Mouse (Mus musculus) gastrocnemius, adult 18-20 months (tissue): ENCODE measurements around the gene Gm16181. TPM values are rescaled to one million over a fixed set of nuclear protein-coding genes. Genes with fewer than 3 reads are reported as not detected.
"Not testable (repeated sequence)": the region's sequence is repeated elsewhere in the genome, so short reads cannot be mapped to it uniquely, and the experiment has no call there.

ENCODE experiments used
- DNase-seq: peaks from one replicate; pipeline ENCODE4 v3.0.0; 2021; ENCODE audit warnings: low spot score
- total RNA-seq, 2 experiments: library from RNA; stranded (reverse); gene quantifications; 2 replicates each; pipeline ENCODE4 v1.2.3; 2021

The Gm16181 gene
- total RNA-seq, 2 experiments from 2014 or later, result not detected

DNA sequence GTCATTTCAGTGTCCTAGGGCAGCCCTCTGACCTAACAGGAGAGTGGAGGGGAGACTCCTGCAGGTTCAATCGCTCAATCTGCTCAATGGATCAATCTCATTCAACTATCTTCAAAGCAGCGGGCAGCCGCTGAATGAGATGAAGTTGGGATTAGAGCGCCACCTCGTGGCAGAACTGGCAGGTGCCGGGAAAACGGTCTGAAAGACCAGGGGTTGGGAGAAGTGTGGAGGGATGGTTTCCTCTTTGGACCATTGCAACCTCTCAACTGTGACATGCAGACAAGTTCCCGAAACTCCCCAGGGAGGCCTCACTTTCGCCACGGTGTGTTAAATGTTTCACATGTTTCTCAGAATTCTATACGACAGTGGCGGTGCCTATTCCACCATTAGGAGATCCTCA is 11.4 kb downstream of the Gm16181 start:
- DNase-seq, result peak; percentile 85

DNA sequence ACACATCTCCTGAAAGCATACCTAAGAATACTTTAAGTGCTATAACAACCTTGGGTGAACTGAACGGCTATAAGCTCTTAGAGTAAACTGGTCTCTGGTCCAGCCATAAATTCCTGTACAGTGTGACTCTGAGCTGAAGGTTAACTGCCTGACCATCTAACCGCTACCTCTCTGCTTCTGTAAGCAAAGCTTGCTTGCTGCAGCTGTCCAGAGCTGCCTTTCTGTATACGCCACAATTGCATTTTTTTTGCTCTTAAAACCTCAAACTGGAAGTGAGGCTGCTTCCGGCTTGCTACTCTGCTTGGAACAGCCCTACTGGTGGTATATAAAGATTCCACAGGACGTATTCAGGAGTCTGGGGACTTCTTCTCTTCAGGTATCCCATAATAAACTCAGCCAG is 12.0 kb downstream of the Gm16181 start:
- DNase-seq, result no peak

DNA sequence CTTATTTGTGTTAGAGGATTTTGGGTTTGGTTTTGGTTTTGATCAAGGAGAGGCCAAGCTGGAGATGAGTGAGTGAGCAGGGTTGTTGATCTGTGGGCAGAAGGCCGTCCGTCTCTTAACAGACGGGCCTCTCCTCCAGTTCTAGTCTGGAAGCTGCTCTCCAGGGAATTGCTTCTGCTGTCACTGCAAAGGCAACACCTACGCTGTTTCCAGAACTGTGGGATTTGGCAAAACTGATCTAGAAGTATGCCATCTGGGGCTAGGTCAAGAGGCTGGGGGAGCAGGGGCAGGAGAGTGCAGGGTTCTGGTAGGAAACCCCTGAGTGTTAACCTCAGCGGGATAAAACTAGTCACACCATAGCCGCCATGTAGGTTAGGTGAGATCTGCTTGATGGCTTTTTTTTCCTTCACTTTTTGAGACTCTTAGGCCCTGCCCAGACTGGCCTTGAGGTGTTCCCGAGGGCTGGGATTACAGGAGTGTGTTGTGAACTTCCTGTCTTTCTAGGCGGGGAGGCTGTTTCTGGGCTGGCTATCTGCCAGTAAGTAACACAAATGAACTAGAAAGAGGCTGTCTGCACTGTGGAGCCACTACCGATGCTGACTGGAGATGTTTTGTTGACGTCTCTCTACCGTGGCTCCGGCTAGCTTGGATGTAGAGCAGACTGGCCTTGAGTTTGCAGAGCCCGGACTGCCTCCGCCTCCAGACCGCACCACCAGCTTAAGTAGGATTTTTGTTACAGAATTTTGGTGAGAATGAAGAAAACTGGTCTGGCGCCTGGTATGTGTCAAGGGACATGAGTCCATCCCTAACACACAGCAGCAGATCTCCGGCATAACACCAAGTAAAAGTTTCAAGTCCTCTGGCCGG is 12.7 kb downstream of the Gm16181 start, which contains the start of gene Atp6v1g2:
Gene Atp6v1g2, plus strand, starts transcription at position 547 of the 867 bp plus-strand sequence.
- DNase-seq, result no peak

DNA sequence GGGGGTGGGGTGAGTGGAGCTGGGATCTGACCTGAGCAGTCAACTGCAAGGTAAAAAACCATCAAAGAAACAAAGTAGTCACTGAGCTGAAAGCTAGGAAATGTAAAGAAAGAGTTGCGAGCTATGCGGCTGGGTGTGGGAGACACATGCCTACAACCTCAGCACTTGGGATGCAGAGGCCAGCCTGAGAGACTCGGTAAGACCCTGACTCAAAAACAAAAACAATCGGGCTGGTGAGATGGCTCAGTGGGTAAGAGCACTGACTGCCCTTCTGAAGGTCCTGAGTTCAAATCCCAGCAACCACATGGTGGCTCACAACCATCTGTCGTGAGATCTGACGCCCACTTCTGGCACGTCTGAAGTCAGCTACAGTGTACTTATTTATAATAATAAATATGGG is 13.5 kb downstream of the Gm16181 start:
- not testable (repeated sequence) for DNase-seq

DNA sequence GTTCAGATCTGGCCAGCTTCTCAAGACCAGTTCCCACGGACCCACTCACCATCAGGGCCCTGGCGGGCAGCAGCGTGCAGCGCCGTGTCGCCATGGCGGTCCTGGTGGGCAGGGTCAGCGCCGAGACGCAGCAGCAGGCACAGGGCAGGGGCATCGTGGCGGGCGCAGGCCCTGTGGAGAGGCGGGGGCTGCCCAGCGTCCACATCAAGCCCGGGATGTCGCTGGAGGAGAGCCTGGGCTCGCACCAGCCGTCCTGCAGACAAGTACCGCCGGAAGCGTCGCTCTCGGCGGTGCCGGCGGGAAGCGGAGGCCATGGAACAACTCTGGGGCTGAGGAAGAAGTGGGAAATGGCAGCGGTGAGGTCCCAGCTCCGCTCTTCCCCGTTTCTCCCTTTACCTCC is 14.3 kb downstream of the Gm16181 start:
- no peak for DNase-seq

DNA sequence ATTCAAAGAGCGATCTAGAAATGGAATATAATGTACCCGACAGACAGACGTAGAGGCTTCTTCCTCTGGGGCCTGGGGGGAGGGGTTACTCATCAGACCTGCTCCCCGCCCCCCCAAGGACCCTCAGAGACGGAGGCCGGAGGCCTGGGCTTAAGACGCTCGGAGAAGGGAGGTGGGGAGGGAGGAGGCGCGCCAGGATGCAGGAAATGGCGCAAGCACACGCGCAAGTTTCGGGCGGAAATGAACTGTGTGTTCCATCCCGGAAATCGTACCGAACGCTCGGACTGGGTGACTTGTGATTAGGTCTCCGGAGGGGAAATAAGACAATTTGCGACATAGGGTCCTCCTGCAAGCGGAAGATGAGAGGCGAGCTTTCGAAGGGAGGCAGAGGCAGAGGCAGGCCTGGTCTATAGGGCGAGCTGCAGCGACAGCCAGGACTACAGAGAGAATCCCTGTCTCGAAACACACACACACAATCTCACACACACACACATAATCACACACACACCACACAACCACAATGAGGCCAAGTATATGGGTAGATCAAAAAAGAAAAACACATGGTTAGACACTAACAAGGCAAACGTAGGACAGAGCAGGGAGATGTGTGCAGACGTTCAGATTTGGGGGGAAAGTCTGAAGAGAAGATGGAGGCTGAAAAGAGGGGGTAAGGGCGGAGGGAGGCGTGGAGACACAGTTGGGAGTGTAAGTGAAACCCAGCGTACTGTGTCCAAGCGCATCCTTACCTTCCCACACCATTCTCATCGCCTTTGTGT is 15.2 kb downstream of the Gm16181 start, which contains the start of gene Nfkbil1:
Gene Nfkbil1, minus strand, starts transcription at position 179 of the 776 bp plus-strand sequence.
- DNase-seq, result peak; percentile 91

DNA sequence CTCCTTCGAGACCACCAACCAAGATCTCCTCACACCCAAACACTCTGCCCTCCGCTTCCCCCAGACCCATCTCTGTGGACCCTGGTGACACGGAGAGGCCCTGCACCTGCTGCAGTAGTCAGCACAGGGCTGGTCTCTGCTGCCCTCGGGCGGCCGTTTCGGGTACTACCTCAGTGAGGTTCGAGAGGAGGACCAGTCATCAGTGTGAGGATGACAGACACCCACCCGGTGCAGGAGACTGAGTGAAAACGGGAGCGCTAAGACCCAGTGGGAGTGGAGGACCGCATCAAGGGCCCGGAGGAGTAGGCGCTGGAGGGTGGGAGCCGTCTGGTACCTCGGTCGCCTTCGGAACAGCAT is 15.7 kb downstream of the Gm16181 start:
- peak; percentile 97 for DNase-seq

DNA sequence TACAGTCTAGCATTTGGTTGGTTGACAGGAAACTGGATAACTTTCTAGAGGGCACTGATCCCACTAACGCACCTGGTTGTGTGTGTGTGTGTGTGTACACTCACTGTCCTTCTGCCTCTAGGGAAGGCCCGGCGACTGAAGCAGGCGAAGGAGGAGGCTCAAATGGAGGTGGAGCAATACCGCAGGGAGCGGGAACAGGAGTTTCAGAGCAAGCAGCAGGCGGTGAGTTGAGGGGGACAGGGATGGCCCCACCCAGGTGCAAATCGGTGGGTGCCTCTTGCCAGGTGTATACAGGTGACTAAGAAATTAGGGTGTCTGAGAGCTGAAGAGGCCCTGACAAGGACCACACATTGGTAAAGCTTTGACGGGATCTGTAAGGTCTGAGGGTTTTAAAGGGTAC is 16.4 kb downstream of the Gm16181 start:
- no peak for DNase-seq

DNA sequence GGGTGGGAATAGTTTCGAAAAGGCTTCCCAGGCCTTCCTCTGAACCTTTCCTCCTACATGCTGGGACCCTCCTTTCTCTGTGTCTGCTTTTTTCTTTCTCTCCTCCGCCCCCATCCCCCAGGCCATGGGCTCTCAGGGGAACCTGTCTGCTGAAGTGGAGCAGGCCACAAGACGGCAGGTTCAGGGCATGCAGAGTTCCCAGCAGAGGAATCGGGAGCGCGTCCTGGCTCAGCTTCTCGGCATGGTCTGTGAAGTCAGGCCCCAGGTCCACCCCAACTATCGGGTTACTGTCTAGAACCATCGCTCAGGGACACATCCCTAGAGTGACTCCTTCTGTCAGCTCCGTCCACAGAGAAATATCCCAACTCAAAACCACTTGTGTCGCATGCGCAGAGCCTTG is 16.9 kb downstream of the Gm16181 start:
- no peak for DNase-seq

DNA sequence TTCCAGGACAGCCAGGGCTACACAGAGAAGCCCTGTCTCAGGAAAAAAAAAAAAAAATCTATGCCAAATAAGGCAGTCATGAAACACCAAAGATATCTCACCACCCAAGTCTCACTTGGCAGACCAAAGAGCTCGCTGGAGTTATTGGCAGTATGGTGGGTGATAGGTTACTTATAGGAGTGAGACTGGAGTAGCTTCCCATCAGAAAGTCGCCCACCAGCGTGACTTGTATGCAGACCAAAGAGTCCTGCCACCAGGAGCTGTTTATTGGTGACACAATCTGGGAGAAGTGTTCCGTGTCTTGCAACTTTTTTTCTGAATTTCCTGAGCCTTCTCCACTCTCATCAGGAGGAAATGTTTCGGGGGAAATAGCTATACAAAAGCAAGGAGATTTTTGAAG is 19.1 kb downstream of the Gm16181 start:
- DNase-seq, result no peak

DNA sequence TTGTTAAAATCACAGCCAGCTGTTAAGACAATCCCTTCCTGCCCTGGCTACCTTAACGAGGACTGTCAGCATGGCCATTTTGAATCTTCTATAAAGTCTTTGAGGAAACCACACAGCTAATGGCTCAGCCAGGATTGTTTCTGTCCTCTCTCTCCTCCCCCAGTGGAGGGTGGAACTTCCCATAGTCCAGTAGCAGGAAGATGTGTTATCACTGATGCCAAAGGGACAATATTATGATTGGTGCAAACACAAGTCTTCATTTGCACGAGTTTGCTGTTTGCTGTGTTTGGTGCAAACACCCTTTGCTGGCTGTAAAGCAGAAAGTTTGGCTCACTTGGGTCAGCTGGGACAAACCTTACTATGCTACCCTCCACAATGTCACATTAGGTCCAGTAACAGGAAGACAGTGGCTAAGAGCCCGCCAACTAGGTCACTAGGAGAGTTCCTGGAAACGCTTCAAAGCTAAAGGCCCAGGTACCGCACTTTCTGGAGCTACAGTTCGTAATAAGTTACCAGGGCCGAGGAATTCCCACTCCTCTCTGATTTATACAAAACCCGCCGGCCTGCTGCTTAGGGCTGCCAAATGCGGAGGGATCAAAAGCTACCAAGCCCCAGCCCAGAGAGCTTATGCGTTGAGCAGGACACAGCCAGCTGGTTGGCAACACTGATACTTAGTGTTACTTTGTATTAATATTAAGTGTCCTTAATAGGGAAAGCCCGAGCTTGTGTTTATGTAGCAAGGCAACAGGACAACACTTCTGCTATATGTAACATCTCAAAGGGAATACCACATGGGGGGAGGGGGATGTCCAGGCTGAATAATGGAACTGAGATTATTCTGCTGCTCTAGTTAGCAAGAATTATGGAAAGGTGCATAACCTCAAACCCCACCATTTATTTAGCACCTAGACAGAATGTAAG is 20.0 kb downstream of the Gm16181 start:
- no peak for DNase-seq

DNA sequence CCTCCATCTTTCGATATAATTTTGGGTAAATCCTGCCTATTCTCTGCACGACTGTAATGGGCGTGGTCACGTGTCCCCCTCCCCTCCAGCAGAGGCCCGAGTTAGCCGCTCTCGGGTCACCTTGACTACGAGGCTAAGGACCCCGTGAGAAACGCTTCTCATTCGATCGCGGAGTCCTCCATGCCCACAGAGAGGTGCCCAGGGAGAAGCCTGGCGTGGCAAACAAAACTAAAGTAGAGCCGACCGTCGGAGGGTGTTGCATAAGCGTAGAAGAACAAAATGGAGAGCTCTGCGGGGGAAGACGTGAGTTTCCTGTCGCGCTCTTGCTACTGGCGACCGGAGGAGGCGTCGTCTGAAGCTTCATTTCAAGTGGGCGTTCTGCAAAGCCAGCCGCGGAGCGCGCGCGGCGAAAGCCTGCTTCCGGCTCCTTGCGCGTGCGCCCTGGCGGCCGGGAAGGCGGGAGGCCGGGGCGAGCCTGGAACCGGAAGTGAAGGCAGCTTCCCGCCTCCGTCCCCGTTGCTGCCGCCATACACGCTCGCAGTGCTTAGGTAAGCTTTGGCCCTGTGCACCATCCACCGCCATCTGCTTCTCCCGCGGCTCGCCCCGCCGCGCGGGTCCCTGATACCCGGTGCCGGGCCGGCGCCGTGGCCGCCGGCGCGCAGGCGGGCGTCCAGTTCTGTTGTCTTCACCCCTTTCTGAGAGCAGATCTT is 20.8 kb downstream of the Gm16181 start, which contains the start of gene Ddx39b:
Gene Ddx39b, plus strand, starts transcription at position 442 of the 710 bp plus-strand sequence.
- peak; percentile 95 for DNase-seq

DNA sequence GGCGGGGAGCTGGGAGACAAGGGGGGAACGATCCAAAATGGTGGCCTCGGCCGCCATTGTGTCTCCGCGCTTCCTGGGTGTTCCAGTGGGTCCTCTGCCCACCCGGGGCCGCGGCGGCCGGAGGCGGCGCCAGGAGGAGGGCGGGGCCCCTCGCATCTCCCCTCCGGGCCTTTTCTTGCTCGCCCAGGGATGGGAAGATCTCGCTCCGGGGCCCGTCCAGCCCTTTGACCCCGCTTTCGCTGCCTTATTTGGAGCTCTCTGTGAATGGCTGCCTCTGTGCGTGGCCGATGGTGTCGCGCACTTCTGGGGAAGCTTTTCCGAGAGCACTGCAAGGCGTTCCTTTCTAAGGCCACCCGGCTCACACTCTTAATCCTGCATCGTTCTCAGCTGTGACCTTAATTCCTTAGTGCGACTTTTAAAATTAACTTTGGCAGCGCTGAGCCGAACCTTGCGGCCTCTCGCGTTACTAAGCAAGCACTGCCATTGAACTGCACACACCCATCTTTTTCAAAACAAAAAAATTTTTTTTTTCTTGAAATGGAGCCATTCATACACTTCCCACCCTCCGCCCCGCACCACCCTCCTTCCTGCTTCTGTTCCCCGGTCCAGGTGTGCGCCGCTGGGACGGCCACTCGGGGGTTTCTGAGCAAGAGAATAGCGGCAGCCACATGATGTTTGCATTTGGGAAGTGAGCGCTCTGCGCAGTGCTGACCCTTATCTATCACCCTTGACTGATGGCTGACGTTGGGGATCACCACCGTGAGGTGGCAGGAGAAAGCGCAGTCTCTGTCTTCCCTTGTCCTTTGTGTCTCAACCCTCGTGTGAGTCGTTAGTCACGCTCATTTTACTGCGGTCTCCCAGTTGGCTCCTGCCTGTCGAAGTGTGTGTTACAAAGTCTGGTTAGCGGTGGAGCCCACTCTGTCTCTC is 21.6 kb downstream of the Gm16181 start:
- DNase-seq, result no peak

DNA sequence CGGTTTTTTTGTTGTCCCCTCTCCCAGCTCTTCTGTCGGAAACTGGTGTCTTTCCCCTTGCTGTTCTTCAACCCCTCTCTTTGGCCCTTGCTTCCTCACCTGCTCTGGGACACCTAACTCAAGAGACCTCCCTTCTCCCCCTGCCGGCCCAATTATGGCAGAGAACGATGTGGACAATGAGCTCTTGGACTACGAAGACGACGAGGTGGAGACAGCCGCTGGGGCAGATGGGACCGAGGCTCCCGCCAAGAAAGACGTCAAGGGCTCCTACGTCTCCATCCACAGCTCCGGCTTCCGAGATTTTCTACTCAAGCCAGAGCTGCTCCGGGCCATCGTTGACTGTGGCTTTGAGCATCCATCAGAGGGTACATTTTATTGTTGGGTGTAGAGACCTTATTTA is 22.5 kb downstream of the Gm16181 start:
- peak; percentile 50 for DNase-seq

DNA sequence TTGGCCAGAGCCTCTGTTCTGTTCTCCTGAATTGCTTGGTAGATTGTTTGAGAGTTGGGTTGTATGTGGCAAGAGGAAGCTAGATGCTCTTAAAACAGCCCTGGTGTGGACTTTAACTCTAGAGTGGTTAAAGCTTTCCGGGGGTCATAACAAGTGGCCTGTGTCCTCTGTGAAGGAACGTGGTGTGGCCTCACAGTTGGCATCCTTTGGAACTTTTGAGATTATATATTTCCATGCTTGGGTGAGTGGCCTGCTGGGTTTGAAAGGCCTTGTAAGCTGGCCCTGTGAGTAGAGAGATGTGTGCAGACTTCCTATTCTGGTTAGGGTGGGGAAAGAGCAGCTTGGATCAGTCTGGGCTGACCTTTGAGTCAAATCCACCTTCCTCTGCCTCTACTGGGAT is 24.4 kb downstream of the Gm16181 start:
- no peak for DNase-seq

DNA sequence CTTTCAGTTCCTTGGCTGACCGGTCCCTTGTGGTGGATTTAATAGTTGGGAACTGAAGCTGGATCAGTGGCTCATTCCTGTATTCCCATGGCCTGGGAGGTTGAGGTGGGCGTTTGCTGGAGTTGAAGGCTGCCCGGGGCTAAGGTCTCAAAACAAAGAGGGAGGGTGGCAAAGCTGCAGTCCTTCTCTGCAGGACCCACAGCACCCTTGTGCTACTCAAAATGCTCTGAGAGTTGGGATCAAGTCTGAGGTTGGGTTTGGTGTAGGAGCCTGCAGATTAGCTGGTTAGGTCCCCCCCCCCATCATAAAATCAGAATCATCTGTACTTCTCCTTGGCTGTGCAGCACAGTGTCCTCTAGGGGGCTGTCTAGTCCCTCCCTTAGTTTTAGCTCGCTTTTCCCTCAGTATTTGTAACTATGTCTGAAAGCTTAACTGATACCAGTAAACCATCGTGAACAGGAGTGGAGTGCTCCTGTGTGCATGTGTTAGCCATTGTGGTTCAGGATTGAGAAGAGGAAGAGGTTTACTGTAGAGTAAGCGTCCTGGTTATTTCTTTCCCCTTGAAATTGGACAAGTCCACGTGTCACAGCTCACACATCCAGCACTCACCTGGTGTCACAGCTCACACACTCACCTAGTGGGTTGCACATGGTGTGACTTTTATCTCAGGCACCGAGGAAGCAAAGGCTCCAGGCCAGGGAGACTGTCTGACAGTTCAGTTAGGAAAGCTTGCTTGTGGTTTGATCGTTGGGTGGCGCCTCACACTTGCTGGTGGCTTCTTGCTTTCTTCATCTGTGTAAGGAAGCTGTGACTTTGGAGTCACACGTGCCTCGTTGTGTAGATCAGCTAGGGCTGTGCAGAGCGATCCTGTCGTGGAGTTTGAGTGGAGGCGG is 25.3 kb downstream of the Gm16181 start:
- no peak for DNase-seq

DNA sequence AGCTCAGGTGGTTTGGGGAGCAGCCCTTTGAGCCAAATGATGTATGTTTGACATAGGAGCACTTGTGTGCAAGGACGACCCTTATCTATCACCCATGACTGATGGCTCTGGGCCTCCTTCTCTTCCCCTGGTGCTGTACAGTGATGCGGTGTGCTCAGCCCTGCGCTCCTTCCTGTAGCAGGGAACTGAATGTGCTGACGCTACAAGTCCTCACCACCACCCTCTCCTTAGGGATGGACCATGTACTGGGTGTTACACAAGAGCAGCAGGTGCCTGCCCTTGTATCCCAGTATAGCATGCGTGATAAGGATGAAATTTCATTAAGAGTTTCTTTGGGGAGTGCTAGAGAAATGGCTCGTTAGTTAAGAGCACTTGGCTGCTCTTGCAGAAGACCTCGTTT is 26.5 kb downstream of the Gm16181 start:
- DNase-seq, result no peak

DNA sequence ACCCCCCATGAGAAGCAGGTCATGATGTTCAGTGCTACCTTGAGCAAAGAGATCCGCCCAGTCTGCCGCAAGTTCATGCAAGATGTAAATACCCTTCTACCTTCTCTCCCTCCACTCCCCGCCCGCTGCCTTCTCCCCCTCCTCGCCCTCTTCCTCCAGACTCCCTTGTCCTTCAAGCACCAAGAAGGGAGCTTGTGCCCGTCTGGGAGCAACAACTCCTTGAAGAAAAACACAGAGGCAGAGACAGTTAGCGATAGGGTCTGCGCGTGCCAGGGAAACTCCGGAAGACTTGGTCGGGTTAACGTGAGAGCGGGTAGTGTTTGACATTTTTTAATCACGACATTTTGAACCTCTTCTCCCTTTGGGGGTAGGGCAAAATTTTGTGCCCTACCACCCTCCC is 28.4 kb downstream of the Gm16181 start:
- DNase-seq, result no peak
